Mouse (Mus musculus) lung, embryonic 14.5 days (tissue): ENCODE measurements around the gene Zmynd12. TPM values are rescaled to one million over a fixed set of nuclear protein-coding genes. Genes with fewer than 3 reads are reported as not detected.

Experiments
- ATAC-seq: fragments of 200-750 bp; cut with Nextera tagmentation; 2 replicates; pipeline ENCODE4 v1.8.0; 2017; ENCODE audit warnings: mild to moderate bottlenecking, moderate TSS enrichment, moderate library complexity; ENCODE audit not compliant: insufficient read depth
- DNase-seq: peaks from one replicate; pipeline ENCODE4 v3.0.0-alpha.2; 2015
- H3K27ac ChIP-seq: fragments of 300-500 bp; sonication (generic); 2 replicates; pipeline ENCODE4 v1.5.1; 2014; ENCODE audit warnings: low read depth, mild to moderate bottlenecking, moderate library complexity
- H3K27me3 ChIP-seq: fragments of 300-500 bp; sonication (generic); 2 replicates; pipeline ENCODE4 v1.6.1; 2014; ENCODE audit warnings: low read length, control low read depth; ENCODE audit not compliant: insufficient read depth
- H3K36me3 ChIP-seq: fragments of 300-500 bp; sonication (generic); 2 replicates; pipeline ENCODE4 v1.6.1; 2014; ENCODE audit warnings: control low read depth; ENCODE audit not compliant: insufficient read depth
- H3K4me1 ChIP-seq: fragments of 300-500 bp; sonication (generic); 2 replicates; pipeline ENCODE4 v1.6.1; 2014; ENCODE audit warnings: antibody characterized with exemption, control low read depth; ENCODE audit not compliant: insufficient read depth
- H3K4me2 ChIP-seq: fragments of 300-500 bp; sonication (generic); 2 replicates; pipeline ENCODE4 v1.6.1; 2014; ENCODE audit warnings: mild to moderate bottlenecking
- H3K4me3 ChIP-seq: fragments of 300-500 bp; sonication (generic); 2 replicates; pipeline ENCODE4 v1.5.1; 2014; ENCODE audit warnings: low read depth, low read length
- H3K9ac ChIP-seq: fragments of 300-500 bp; sonication (generic); 2 replicates; pipeline ENCODE4 v1.6.1; 2014
- H3K9me3 ChIP-seq: fragments of 300-500 bp; sonication (generic); 2 replicates; pipeline ENCODE4 v1.6.1; 2016; ENCODE audit warnings: low read depth, low read length, control low read depth
- CTCF ChIP-seq: IDR thresholded peaks from 2 replicates; pipeline ENCODE4 v1.5.1; 2016; ENCODE audit warnings: antibody characterized with exemption, low read depth
- WGBS: fragments of 180-500 bp; shearing (Covaris S2); extraction: QIAGEN DNeasy Blood & Tissue Kit; methylation state at CpG from one replicate; pipeline ENCODE4 v1.1.7; 2014; 5-methylcytosine and 5-hydroxymethylcytosine counted together
- polyA plus RNA-seq: library from polyadenylated mRNA; unstranded; fragments of >200 nt; fragmentation: Nextera tagmentation; extraction: Ambion mirVana; gene quantifications from 2 replicates; pipeline ENCODE4 v1.2.1, GENCODE M21; 2014

The Zmynd12 gene
- polyA plus RNA-seq, 1 experiment from 2014 or later = 0.16 TPM

DNA sequence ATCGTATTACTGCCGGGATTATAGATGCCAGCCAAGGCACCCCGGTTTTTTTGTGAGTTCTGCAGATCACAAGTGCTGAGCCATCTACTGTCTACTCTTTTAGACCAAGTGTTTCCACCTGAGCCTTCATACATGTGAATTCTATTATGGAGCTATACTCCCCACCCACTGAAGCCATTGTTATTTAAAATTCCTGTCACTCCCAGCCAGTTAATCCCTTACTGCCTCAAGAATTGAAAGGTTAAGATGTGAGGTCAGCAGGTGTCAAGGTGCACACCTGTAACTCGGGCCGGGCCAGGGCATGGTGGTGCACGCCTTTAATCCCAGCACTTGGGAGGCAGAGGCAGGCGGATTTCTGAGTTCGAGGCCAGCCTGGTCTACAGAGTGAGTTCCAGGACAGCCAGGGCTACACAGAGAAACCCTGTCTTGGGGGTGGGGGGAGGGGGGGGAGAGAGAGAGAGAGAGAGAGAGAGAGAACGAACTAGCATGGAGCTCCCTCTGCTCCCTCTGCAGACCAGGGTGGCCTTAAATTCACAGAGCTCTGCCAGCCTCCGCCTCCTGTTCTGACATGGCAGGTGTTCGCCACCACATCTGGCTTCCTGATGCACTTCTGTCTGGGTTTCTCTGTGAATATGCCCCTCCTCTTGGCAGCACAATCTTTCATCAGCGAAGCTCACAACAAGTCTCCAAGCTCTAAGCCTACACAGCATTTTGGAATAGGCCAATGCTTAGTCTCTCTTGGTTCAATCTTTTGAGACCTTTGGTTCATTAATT is 10.6 kb upstream of the Zmynd12 start:
- no peaks in the 10 kb centered on the region for H3K4me1 ChIP-seq
- no peaks in the 10 kb centered on the region for H3K9me3 ChIP-seq
- WGBS = 81% methylated on average over 12 of the region's 12 CpGs
- no peak for ATAC-seq
- H3K4me2 ChIP-seq = no peak overlapping the region
- H3K27me3 ChIP-seq = no peaks in the 10 kb centered on the region
- H3K36me3 ChIP-seq = no peaks in the 10 kb centered on the region
- no peak for DNase-seq
- no peak overlapping the region for H3K27ac ChIP-seq
- H3K9ac ChIP-seq = no peak overlapping the region
- H3K4me3 ChIP-seq = no peak overlapping the region
- no peak for TF ChIP-seq CTCF

DNA sequence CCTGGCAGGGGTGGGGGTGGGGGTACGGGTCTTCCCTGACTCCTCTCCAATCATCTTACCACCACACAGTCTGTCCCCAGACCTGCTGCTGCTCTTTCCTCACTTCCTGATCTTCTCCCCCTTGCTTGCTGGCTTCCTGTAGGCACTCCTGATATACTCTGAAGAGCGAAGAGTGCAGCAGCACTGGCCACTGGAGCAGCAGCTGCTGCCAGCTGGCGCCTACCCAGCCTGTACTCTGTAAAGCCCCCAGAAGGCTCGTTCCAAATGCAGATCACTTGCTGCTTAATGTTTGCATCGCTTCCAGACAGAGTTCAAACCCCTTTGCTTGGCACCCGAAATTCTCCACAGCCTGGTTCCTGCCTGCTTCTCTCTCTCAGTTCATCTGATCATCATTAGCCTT is 9.8 kb upstream of the Zmynd12 start:
- 50% methylated on average over 6 of the region's 6 CpGs for WGBS
- H3K9me3 ChIP-seq = no peaks in the 10 kb centered on the region
- H3K4me2 ChIP-seq = no peak overlapping the region
- H3K4me3 ChIP-seq = no peak overlapping the region
- H3K9ac ChIP-seq = no peak overlapping the region
- H3K36me3 ChIP-seq = no peaks in the 10 kb centered on the region
- no peak for TF ChIP-seq CTCF
- no peaks in the 10 kb centered on the region for H3K27me3 ChIP-seq
- ATAC-seq = peak; percentile 45; the same call in 1 of the 2 replicates
- H3K4me1 ChIP-seq = no peaks in the 10 kb centered on the region
- no peak overlapping the region for H3K27ac ChIP-seq
- peak; percentile 85 for DNase-seq

DNA sequence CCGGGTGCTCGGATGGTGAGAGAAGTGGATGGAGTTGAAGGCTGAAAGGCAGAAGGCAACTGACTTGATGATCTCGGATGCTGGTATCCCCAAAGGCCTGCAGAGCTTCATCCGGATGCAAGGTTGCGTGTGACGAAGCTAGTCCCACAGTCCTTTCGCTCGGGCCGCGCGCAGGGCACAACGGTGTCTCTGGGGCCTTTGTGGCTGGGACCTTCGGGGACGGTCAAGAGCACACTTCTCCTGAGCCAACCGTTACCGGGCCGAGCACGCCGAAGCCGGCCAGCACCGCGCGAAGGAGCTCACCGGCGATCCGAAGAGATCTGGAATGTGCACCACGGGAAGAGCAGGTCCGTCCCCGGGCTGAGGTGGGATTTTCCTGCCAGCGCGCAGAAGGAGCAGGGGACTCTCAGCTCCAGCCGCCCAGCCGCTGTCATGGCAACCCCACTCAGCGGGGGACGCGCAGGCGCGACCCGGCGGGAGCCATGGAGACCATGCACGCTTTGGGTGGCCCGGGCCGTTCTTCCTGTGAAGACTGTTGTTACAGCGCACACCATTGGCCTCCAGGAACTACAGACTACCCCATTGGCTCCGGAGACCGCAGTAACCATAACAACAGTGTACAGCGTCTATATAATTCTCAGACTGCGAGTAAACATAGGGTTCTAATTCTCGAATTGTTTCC is 7.4 kb upstream of the Zmynd12 start, which contains the start of gene Ccdc30:
Gene Ccdc30 (minus strand): TSS at position 450 of the 682 bp plus-strand sequence.
- no peaks in the 10 kb centered on the region for H3K36me3 ChIP-seq
- peak within 1 kb of the TSS; percentile 53 for H3K9ac ChIP-seq
- H3K4me1 ChIP-seq = no peaks in the 10 kb centered on the region
- ATAC-seq (peak; percentile 100), DNase-seq (peak; percentile 97)
- WGBS = under 1% methylated on average over 49 of the region's 49 CpGs
- H3K27ac ChIP-seq = no peak within 1 kb of the TSS
- no peaks in the 10 kb centered on the region for H3K27me3 ChIP-seq
- H3K4me3 ChIP-seq = peak within 1 kb of the TSS; percentile 59
- peak within 1 kb of the TSS; percentile 92 for H3K4me2 ChIP-seq
- TF ChIP-seq CTCF = no peak
- no peaks in the 10 kb centered on the region for H3K9me3 ChIP-seq

DNA sequence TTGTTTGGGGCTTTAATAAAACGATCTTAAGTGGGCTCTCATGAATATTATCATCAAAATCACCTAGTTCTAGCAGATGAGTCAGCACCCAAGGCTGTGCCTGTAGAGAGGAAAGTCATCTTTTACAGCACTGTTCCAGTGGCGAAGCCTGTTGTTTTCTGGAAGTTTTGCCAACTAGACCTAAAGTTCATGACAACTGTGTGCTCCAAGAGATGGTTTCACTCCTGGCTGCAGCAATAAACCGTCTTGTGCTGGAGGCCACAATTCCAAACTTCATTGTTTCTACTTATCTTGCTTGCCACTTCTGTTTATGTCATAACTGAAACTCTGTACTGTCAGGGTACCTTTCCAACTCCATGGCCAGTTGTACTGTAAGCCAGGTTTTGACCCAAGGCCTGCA is 5.3 kb upstream of the Zmynd12 start:
- WGBS = 74% methylated on average over 3 of the region's 3 CpGs
- Histone ChIP-seq H3K4me3 (no peak overlapping the region), H3K27me3 (no peaks in the 10 kb centered on the region), H3K9me3 (no peaks in the 10 kb centered on the region), H3K27ac (no peak overlapping the region), H3K36me3 (no peaks in the 10 kb centered on the region), H3K4me2 (no peak overlapping the region), H3K4me1 (peaks cover 4% of the 10 kb centered on the region; the same call in 1 of the 2 replicates), H3K9ac (no peak overlapping the region)
- ATAC-seq (no peak), DNase-seq (no peak)
- no peak for TF ChIP-seq CTCF

DNA sequence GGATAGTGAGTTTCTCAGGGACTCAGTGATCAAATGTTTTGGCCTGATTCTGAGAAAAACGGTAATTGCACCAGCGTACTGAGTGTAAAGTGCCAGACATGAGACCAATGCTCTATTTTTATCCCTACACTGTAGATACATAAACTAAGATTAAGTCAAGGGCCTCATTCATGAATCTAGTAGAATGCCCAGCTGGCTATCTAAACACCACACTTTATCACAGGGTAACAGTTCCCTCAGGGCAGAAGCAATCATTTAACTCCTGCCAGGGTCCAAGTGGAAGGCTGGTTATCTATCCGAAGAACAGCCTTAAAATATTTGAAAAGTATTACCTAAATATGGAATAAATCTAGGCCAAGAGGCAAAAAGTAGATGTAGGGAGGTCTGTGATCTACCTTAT is 4.7 kb upstream of the Zmynd12 start:
- no peaks in the 10 kb centered on the region for H3K9me3 ChIP-seq
- DNase-seq (no peak), ATAC-seq (no peak)
- H3K9ac ChIP-seq = no peak overlapping the region
- H3K27me3 ChIP-seq = no peaks in the 10 kb centered on the region
- no peak for TF ChIP-seq CTCF
- no peak overlapping the region for H3K4me2 ChIP-seq
- H3K27ac ChIP-seq = no peak overlapping the region
- H3K36me3 ChIP-seq = no peaks in the 10 kb centered on the region
- H3K4me1 ChIP-seq = peaks cover 4% of the 10 kb centered on the region; the same call in 1 of the 2 replicates
- H3K4me3 ChIP-seq = no peak overlapping the region
- WGBS = 88% methylated on average over 3 of the region's 3 CpGs

DNA sequence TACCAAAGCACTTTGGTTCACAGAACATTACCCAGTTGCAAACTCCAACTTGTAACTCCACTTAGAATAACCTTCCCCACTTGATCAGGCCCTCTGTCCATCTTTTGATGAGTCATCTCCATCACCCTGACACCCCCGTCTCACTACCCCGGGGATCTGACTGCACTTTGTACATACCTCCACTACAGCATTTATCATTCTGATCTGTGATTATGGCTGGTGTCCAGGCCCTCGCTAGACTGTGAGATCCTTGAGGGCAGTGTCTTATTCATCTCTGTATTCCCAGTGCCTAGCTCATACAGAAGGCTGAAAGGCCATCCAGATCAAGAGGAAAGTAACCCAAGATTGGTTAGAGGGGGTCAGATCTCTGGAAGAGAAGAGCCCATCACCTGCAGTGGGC is 1.4 kb upstream of the Zmynd12 start:
- no peak for DNase-seq
- H3K27ac ChIP-seq = no peak overlapping the region
- H3K4me1 ChIP-seq = peaks cover 4% of the 10 kb centered on the region; the same call in 1 of the 2 replicates
- no peaks in the 10 kb centered on the region for H3K9me3 ChIP-seq
- peak overlapping the region; percentile 75 for H3K9ac ChIP-seq
- H3K4me3 ChIP-seq = peak overlapping the region; percentile 64
- TF ChIP-seq CTCF = no peak
- 26% methylated on average over 3 of the region's 3 CpGs for WGBS
- peak overlapping the region; percentile 95 for H3K4me2 ChIP-seq
- no peaks in the 10 kb centered on the region for H3K27me3 ChIP-seq
- ATAC-seq = no peak
- no peaks in the 10 kb centered on the region for H3K36me3 ChIP-seq

DNA sequence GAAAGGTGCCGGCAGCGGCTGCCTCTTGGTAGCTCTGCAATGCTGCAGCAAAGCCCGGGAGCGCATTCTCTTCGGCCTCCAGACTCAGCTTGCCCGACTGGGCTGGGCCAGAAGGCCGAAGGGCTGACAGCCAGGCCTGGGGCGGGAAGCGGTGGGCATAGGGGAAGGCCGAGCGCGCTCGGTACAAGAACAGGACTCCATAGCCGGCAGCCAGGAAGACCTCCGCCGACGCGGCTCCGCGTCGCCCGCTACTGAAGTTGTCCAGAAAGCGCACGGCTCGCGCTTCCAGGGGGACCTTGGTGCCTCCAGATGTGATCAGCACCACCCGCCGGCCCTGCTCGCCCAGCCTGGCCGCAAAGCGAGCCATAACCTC is 707 bp upstream of the Zmynd12 start:
- TF ChIP-seq CTCF = no peak
- DNase-seq (no peak), ATAC-seq (peak; percentile 65; the same call in 1 of the 2 replicates)
- Histone ChIP-seq H3K27me3 (no peaks in the 10 kb centered on the region), H3K4me1 (peaks cover 4% of the 10 kb centered on the region; the same call in 1 of the 2 replicates), H3K9ac (peak overlapping the region; percentile 75), H3K27ac (peak overlapping the region; percentile 91), H3K4me2 (peak overlapping the region; percentile 95), H3K36me3 (no peaks in the 10 kb centered on the region), H3K4me3 (peak overlapping the region; percentile 64), H3K9me3 (no peaks in the 10 kb centered on the region)
- WGBS = under 1% methylated on average over 31 of the region's 31 CpGs
